Mouse (Mus musculus): ENCODE results near the gene Rps13. TPM values are rescaled to one million over a fixed set of nuclear protein-coding genes. Genes with fewer than 3 reads are reported as not detected.
"Not testable (repeated sequence)": the region's sequence is repeated elsewhere in the genome, so short reads cannot be mapped to it uniquely, and the experiment has no call there.

Gene Rps13
- polyA plus RNA-seq (2012; fragmentation: generic; extraction: Trizol) = 1,874 TPM

DNA sequence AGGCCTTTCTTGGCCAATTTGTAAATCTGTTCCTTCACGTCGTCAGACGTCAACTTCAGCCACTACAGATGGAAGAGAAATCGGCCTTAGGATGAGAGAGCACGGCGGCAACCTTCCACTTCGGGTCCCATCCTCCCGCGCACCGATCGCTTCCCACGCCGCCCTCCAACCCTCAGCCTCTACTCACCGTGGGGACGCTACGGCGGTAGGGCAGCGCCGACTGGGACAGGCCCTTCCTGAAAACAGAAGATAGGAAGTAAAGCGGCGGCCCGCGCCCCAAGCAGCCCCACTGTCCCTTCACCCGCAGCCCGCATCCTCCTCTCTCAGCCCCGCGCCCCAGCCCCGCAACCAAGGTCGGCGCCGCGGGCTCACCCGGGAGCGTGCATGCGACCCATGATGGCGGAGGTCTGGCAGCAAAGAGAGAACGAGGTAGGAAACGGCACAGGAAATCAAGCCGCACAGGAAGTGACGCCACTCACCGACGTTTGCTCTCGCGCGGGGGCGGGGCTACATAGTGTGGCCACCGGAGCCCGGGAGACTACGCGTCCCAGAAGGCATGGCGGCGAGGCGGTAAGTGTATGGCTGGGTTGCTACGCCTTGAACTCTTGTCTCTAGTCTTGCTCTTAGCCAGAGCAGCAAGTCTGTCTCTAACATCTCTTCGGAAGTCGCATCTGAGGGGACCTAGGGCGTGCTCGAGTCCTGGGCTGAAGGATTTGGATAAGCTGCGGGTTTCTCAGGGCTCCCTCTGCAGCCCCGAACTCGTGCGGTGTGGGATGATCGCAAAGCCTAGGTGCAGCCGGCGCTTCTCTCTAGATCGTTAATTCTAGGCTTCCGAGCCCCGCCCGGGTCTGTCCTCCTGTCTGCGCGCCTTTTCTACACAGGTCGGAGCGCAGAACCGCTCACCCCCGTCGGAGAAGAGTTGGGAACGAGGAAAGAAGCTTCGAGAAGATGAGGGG is at the start of gene Rps13:
Gene Rps13 (minus strand): TSS at position 483 of the 956 bp plus-strand sequence.
- Histone ChIP-seq H3K79me2 (ENCODE audit: control insufficient read depth, insufficient read depth) (peaks cover 33% of the 10 kb centered on the region), H3K4me3 (peak within 1 kb of the TSS; percentile 94), H3K36me3 (ENCODE audit: control insufficient read depth, insufficient read depth) (peaks cover 29% of the 10 kb centered on the region), H3K27me3 (ENCODE audit: control insufficient read depth, insufficient read depth, insufficient read length) (no peaks in the 10 kb centered on the region), H3K4me2 (ENCODE audit: low read depth) (peak within 1 kb of the TSS; percentile 86), H3ac (ENCODE audit: control insufficient read depth, insufficient read length) (peak within 1 kb of the TSS; percentile 60)
- TF ChIP-seq E2F4 (IDR thresholded peaks at IDR 0.05; ENCODE audit: insufficient read depth) (no peak), MAX (IDR thresholded peaks at IDR 0.05; ENCODE audit: low read depth) (peak; percentile 51), TCF12 (IDR thresholded peaks at IDR 0.05; ENCODE audit: insufficient read depth, poor library complexity, severe bottlenecking) (no peak), POLR2AphosphoS2 (IDR thresholded peaks at IDR 0.05; ENCODE audit: insufficient read length, low read depth) (peak; percentile 95), USF1 (IDR thresholded peaks at IDR 0.05; ENCODE audit: low read depth) (no peak), POLR2A (IDR thresholded peaks at IDR 0.05; ENCODE audit: insufficient read length, low read depth) (peak; percentile 91), TCF3 (IDR thresholded peaks at IDR 0.05; ENCODE audit: insufficient read length, low read depth) (no peak)

DNA sequence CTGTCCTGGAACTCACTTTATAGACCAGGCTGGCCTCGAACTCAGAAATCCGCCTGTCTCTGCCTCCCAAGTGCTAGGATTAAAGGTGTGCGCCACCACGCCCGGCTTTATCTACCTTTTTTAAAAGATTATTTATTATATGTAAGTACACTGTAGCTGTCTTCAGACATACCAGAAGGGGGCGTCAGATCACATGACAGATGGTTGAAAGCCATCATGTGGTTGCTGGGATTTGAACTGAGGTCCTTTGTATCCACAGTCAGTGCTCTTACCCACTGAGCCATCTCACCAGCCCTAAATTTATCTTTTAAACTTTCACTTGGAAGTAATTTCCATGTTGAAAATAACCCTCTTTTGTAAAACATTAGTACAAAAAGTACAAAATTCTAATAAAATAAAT is 45.2 kb upstream of the Rps13 start:
- not testable (repeated sequence) for H3K4me2 ChIP-seq (ENCODE audit: low read depth); H3K36me3 ChIP-seq (ENCODE audit: control insufficient read depth, insufficient read depth)

DNA sequence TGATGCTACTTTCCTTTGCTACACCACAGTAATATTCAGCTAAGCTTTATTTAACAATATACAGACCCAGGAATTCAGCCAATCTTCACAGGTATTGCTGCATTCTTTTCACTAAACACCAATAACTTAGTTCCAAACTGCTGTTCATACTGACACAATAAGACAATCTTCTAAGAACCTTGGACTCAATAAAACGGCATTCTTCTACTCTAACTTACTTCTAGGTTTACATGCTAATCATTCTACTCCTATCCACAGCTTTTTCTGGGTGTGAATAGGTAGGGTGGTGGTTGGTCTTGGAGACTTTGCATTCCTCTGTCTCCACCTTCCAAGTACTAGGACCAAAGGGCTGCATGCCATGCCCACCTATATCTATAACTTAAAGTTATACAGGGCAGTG is 40.3 kb upstream of the Rps13 start:
- no peaks in the 10 kb centered on the region for H3K79me2 ChIP-seq (ENCODE audit: control insufficient read depth, insufficient read depth)
- no peak overlapping the region for H3K4me3 ChIP-seq
- no peak overlapping the region for H3K4me2 ChIP-seq (ENCODE audit: low read depth)
- TF ChIP-seq POLR2A (IDR thresholded peaks at IDR 0.05; ENCODE audit: insufficient read length, low read depth) = no peak
- peaks cover 23% of the 10 kb centered on the region for H3K36me3 ChIP-seq (ENCODE audit: control insufficient read depth, insufficient read depth)
- H3K27me3 ChIP-seq (ENCODE audit: control insufficient read depth, insufficient read depth, insufficient read length) = no peaks in the 10 kb centered on the region
- H3ac ChIP-seq (ENCODE audit: control insufficient read depth, insufficient read length) = no peak overlapping the region

More for the DNA sequence above, 45.2 kb upstream of the Rps13 start:
- H3K79me2 ChIP-seq (ENCODE audit: control insufficient read depth, insufficient read depth); H3K4me3 ChIP-seq; H3ac ChIP-seq (ENCODE audit: control insufficient read depth, insufficient read length); H3K27me3 ChIP-seq (ENCODE audit: control insufficient read depth, insufficient read depth, insufficient read length): not testable (repeated sequence)

DNA sequence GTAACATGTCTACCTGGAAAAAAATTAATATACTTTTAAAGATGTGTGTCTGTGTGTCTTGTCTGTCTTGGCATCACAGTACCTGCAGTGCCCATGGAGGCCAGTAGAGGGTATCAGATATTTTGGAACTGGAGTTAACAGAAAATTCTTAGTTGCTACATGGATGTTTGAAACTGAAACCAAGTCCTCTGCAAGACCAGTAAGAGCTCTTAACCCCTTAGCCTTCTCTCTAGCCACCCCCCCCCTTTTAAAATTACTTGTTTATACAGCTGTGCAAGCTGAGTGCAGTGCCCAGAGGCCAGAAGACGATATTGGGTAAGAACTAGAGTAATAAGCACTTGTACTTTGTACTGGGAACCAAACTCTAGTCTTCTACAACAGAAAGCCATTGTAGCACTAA is 2.2 kb upstream of the Rps13 start:
- TF ChIP-seq POLR2AphosphoS2 (IDR thresholded peaks at IDR 0.05; ENCODE audit: insufficient read length, low read depth) = no peak
- peak in 1 of 3 experiments; percentile 22 for TF ChIP-seq MYOD1 (IDR thresholded peaks at IDR 0.05; ENCODE audit: control insufficient read depth in 1 of 3, insufficient read length in 2 of 3, low read depth in 2 of 3)
- Histone ChIP-seq H3K36me3 (ENCODE audit: control insufficient read depth, insufficient read depth) (peaks cover 27% of the 10 kb centered on the region), H3K4me2 (ENCODE audit: low read depth) (peak overlapping the region; percentile 47), H3K27me3 (ENCODE audit: control insufficient read depth, insufficient read depth, insufficient read length) (no peaks in the 10 kb centered on the region), H3K79me2 (ENCODE audit: control insufficient read depth, insufficient read depth) (peaks cover 33% of the 10 kb centered on the region), H3K4me3 (no peak overlapping the region), H3ac (ENCODE audit: control insufficient read depth, insufficient read length) (no peak overlapping the region)

DNA sequence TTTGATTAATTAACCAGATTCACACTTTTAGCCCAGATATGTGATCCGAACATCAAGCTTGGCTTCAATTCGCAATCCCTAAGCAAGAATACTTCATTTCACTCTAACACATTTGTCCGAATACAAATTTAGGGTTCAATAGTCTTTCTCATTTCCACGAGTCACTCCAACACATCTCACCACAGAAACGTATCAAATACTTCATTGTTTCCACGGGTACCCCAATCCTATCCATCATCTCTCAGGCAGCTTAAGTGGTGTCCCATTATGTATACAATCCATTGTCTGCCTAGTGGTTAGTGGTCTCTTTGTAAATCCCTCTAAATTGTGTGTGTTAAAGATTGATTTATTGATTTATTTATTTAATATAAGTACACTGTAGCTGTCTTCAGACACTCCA is 1.1 kb upstream of the Rps13 start:
- TF ChIP-seq SRF (IDR thresholded peaks at IDR 0.05; ENCODE audit: control insufficient read depth, insufficient read length, low read depth) = no peak
- TF ChIP-seq MYOD1 (IDR thresholded peaks at IDR 0.05; ENCODE audit: control insufficient read depth in 1 of 3, insufficient read length in 2 of 3, low read depth in 2 of 3) = no peak
- no peak for TF ChIP-seq POLR2A (IDR thresholded peaks at IDR 0.05; ENCODE audit: insufficient read length, low read depth)
- no peak for TF ChIP-seq MYOG (IDR thresholded peaks at IDR 0.05; ENCODE audit: control insufficient read depth in 1 of 3, insufficient read depth in 1 of 3, insufficient read length in 2 of 3, low read depth in 2 of 3)
- TF ChIP-seq E2F4 (IDR thresholded peaks at IDR 0.05; ENCODE audit: insufficient read depth) = no peak
- TF ChIP-seq CEBPB (IDR thresholded peaks at IDR 0.05; ENCODE audit: insufficient read depth, poor library complexity, severe bottlenecking) = no peak
- no peak for TF ChIP-seq REST (IDR thresholded peaks at IDR 0.05; ENCODE audit: insufficient read depth, insufficient read length)
- TF ChIP-seq TCF12 (IDR thresholded peaks at IDR 0.05; ENCODE audit: insufficient read depth, poor library complexity, severe bottlenecking) = no peak
- TF ChIP-seq TCF3 (IDR thresholded peaks at IDR 0.05; ENCODE audit: insufficient read length, low read depth) = no peak
- TF ChIP-seq USF1 (IDR thresholded peaks at IDR 0.05; ENCODE audit: low read depth) = no peak
- no peak for TF ChIP-seq POLR2AphosphoS2 (IDR thresholded peaks at IDR 0.05; ENCODE audit: insufficient read length, low read depth)
- TF ChIP-seq MAX (IDR thresholded peaks at IDR 0.05; ENCODE audit: low read depth) = no peak
- peaks cover 36% of the 10 kb centered on the region for H3K36me3 ChIP-seq (ENCODE audit: control insufficient read depth, insufficient read depth)
- H3ac ChIP-seq (ENCODE audit: control insufficient read depth, insufficient read length) = no peak overlapping the region
- no peaks in the 10 kb centered on the region for H3K27me3 ChIP-seq (ENCODE audit: control insufficient read depth, insufficient read depth, insufficient read length)
- H3K79me2 ChIP-seq (ENCODE audit: control insufficient read depth, insufficient read depth) = peaks cover 33% of the 10 kb centered on the region
- peak overlapping the region; percentile 94 for H3K4me3 ChIP-seq
- peak overlapping the region; percentile 86 for H3K4me2 ChIP-seq (ENCODE audit: low read depth)

DNA sequence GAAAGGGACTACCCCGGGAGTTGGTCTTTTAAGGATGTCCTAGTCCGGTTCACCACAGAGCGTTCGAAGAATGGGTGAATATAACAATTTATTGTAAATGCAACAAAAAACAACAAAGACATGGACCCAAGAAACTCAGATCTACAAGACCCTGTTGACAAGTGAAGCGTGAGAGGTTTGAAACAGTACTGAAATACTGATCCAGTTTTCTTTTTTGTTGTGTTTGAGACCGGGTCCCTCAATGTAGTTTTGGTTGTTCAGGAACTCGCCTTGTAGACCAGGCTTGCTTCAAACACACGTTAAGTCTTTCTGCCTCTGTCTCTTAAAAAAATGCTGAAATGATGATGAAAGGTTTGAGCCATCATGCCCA is 659 bp upstream of the Rps13 start:
- H3K27me3 ChIP-seq (ENCODE audit: control insufficient read depth, insufficient read depth, insufficient read length) = no peaks in the 10 kb centered on the region
- peak overlapping the region; percentile 86 for H3K4me2 ChIP-seq (ENCODE audit: low read depth)
- TF ChIP-seq CEBPB (IDR thresholded peaks at IDR 0.05; ENCODE audit: insufficient read depth, poor library complexity, severe bottlenecking) (no peak), MYOG (IDR thresholded peaks at IDR 0.05; ENCODE audit: control insufficient read depth in 1 of 3, insufficient read depth in 1 of 3, insufficient read length in 2 of 3, low read depth in 2 of 3) (no peak), USF1 (IDR thresholded peaks at IDR 0.05; ENCODE audit: low read depth) (no peak), SRF (IDR thresholded peaks at IDR 0.05; ENCODE audit: control insufficient read depth, insufficient read length, low read depth) (no peak)
- peaks cover 33% of the 10 kb centered on the region for H3K36me3 ChIP-seq (ENCODE audit: control insufficient read depth, insufficient read depth)
- H3K79me2 ChIP-seq (ENCODE audit: control insufficient read depth, insufficient read depth) = peaks cover 33% of the 10 kb centered on the region
- peak overlapping the region; percentile 60 for H3ac ChIP-seq (ENCODE audit: control insufficient read depth, insufficient read length)
- peak overlapping the region; percentile 94 for H3K4me3 ChIP-seq
